In genomic region chr12:8884426-8885145, GRCm38 (mm10) we compare ENCODE assay signal across 9 mouse cellular contexts. TPM values are rescaled to one million over a fixed set of nuclear protein-coding genes. Genes with fewer than 3 reads are reported as not detected.
A peak's percentile ranks its signal among the peaks of the same experiment; 100 is the strongest.
DNase-seq lines count a peak whose midpoint lies in the region; ATAC-seq lines count a peak whose summit lies in the region.
"Had no signal": no experiment of that assay in that cellular context is flagged by ENCODE, and none has a peak within 500 bp of the region (broad histone marks: within the 10 kb centered on the region; RNA-seq: fewer than 3 reads in every experiment).

No protein-coding gene starts in this region.

- peak; percentile 34 for ATAC-seq in intestine, embryonic 16.5 days
- ATAC-seq in stomach, embryonic 16.5 days (ENCODE audit: insufficient read depth, low FRiP score): no peak

- H3K4me3 ChIP-seq in intestine, embryonic 16.5 days (ENCODE audit: low read length): no peak overlapping the region
- peak overlapping the region; percentile 11 for H3K4me3 ChIP-seq in stomach, embryonic 16.5 days (replicated peaks; ENCODE audit: low read length)
- H3K4me3 ChIP-seq: liver, embryonic 13.5 days had no signal

- no peak overlapping the region for H3K9ac ChIP-seq in intestine, embryonic 16.5 days (ENCODE audit: low read depth, low read length)
- no peak overlapping the region; the same call in 1 of the 2 replicates for H3K9ac ChIP-seq in stomach, embryonic 16.5 days (ENCODE audit: low read length)
- H3K9ac ChIP-seq: liver, embryonic 13.5 days had no signal

- peak; percentile 9 for DNase-seq in right cerebral cortex, adult 18-20 months
- DNase-seq in right cerebral cortex, postnatal 36 days (ENCODE audit: low spot score in 2 of 2): no peak
- peak; percentile 37 for DNase-seq in forelimb bud, embryonic 11.5 days (ENCODE audit: low read depth, low spot score)
- no peak for DNase-seq in left cerebral cortex, postnatal 36 days (ENCODE audit: low spot score in 2 of 2)
- DNase-seq in natural killer cell, adult 2 months (ENCODE audit: low spot score in 2 of 2): no peak
- DNase-seq in urinary bladder, postnatal 14 days (ENCODE audit: low spot score): no peak
- DNase-seq: liver, embryonic 13.5 days had no signal

- no peak overlapping the region for H3K27ac ChIP-seq in intestine, embryonic 16.5 days (ENCODE audit: low read length)
- H3K27ac ChIP-seq in stomach, embryonic 16.5 days (ENCODE audit: low read length): peak overlapping the region; percentile 89
- H3K27ac ChIP-seq: liver, embryonic 13.5 days had no signal

- 0 out of 2 replicates have a peak overlapping the region, but pooled peaks have one; percentile 13 for H3K4me2 ChIP-seq in intestine, embryonic 16.5 days (ENCODE audit: low read depth, low read length)
- peak overlapping the region; percentile 42 for H3K4me2 ChIP-seq in stomach, embryonic 16.5 days (ENCODE audit: low read depth, low read length)
- H3K4me2 ChIP-seq: liver, embryonic 13.5 days had no signal

- peaks cover 16% of the 10 kb centered on the region for H3K4me1 ChIP-seq in intestine, embryonic 16.5 days (ENCODE audit: control insufficient read depth, insufficient read depth, low read length)
- peaks cover 21% of the 10 kb centered on the region for H3K4me1 ChIP-seq in stomach, embryonic 16.5 days (ENCODE audit: control insufficient read depth, insufficient read depth, low read length)

- H3K36me3 ChIP-seq in intestine, embryonic 16.5 days (ENCODE audit: control insufficient read depth, insufficient read depth, low read length): no peaks in the 10 kb centered on the region
- H3K36me3 ChIP-seq in stomach, embryonic 16.5 days (ENCODE audit: control insufficient read depth, insufficient read depth, low read length): no peaks in the 10 kb centered on the region
- H3K36me3 ChIP-seq: liver, embryonic 13.5 days had no signal

- H3K27me3 ChIP-seq in intestine, embryonic 16.5 days (replicated peaks; ENCODE audit: control insufficient read depth, insufficient read depth, low read length): no peaks in the 10 kb centered on the region
- H3K27me3 ChIP-seq in stomach, embryonic 16.5 days (ENCODE audit: control insufficient read depth, insufficient read depth, low read length): no peaks in the 10 kb centered on the region
- H3K27me3 ChIP-seq: liver, embryonic 13.5 days had no signal

- intact Hi-C loops in left cerebral cortex, postnatal 36 days (cut with DNase I): no loop called here

- 33% methylated on average over 13 of the region's 13 CpGs for WGBS in intestine, embryonic 16.5 days
- WGBS in stomach, embryonic 16.5 days: 27% methylated on average over 13 of the region's 13 CpGs

- H3K9me3 ChIP-seq in intestine, embryonic 16.5 days (ENCODE audit: control insufficient read depth, low read length): no peaks in the 10 kb centered on the region
- H3K9me3 ChIP-seq in stomach, embryonic 16.5 days (replicated peaks; ENCODE audit: control insufficient read depth, low read length): no peaks in the 10 kb centered on the region
- H3K9me3 ChIP-seq: liver, embryonic 13.5 days had no signal

RNA-seq across cellular contexts. Expression of gene Laptm4a, which starts 36.9 kb away (rescaled TPM):
- 244 and 257 TPM in 2 replicates for polyA plus RNA-seq in intestine, embryonic 16.5 days (2015; fragmentation: Nextera tagmentation; extraction: Ambion mirVana)
- 358 and 361 TPM in 2 replicates for polyA plus RNA-seq in stomach, embryonic 16.5 days (2015; fragmentation: Nextera tagmentation; extraction: Ambion mirVana)
- 100 to 1,000 TPM; 169 to 179 TPM for total RNA-seq in left cerebral cortex, postnatal 36 days (2021)

Comparison
In these comparisons a context has a peak if more than half of its experiments do, and no peak if none do; other contexts are left out.
1. DNase-seq: peak in right cerebral cortex, adult 18-20 months (single experiment) and forelimb bud, embryonic 11.5 days (single experiment); none in right cerebral cortex, postnatal 36 days (0 of 2), left cerebral cortex, postnatal 36 days (0 of 2), natural killer cell, adult 2 months (0 of 2) and urinary bladder, postnatal 14 days (single experiment).